10 mouse cellular contexts compared by ENCODE assay signal in genomic region chr2:99236968-99237367, GRCm38 (mm10).
DNase-seq lines count a peak whose midpoint lies in the region; ATAC-seq lines count a peak whose summit lies in the region.
"Had no signal": no experiment of that assay in that cellular context is flagged by ENCODE, and none has a peak within 500 bp of the region (broad histone marks: within the 10 kb centered on the region; RNA-seq: fewer than 3 reads in every experiment).

No protein-coding gene starts in this region.

- no peaks in the 10 kb centered on the region for H3K4me1 ChIP-seq in heart, embryonic 11.5 days (ENCODE audit: control insufficient read depth, insufficient read depth, low read length)
- no peaks in the 10 kb centered on the region for H3K4me1 ChIP-seq in heart, embryonic 10.5 days
- H3K4me1 ChIP-seq: limb, embryonic 12.5 days; stomach, embryonic 15.5 days had no signal

- H3K4me3 ChIP-seq in heart, embryonic 11.5 days (ENCODE audit: low read depth, low read length): no peak overlapping the region
- H3K4me3 ChIP-seq in heart, embryonic 10.5 days: no peak overlapping the region
- H3K4me3 ChIP-seq: limb, embryonic 12.5 days; stomach, embryonic 15.5 days had no signal

- WGBS in heart, embryonic 11.5 days (ENCODE audit: insufficient replicate concordance): 11% methylated on average over 7 of the region's 7 CpGs
- 9% methylated on average over 7 of the region's 7 CpGs for WGBS in heart, embryonic 10.5 days

- ATAC-seq in heart, embryonic 11.5 days (replicated peaks; ENCODE audit: insufficient number of reproducible peaks, low FRiP score, low TSS enrichment): no peak
- no peak for ATAC-seq in activated CD4-positive, CD25-positive, alpha-beta regulatory T cell, adult 4 months

- H3K4me2 ChIP-seq in heart, embryonic 11.5 days: 0 out of 2 replicates have a peak overlapping the region, but pooled peaks have one; percentile 14
- H3K4me2 ChIP-seq: limb, embryonic 12.5 days; stomach, embryonic 15.5 days had no signal

- no peak overlapping the region for H3K9ac ChIP-seq in heart, embryonic 11.5 days (ENCODE audit: low read depth, low read length)
- H3K9ac ChIP-seq: limb, embryonic 12.5 days; stomach, embryonic 15.5 days had no signal

- DNase-seq in heart, embryonic 10.5 days (ENCODE audit: low spot score): no peak
- DNase-seq in urinary bladder, adult 18-20 months (ENCODE audit: low spot score in 2 of 2): peak; percentile 3
- no peak for DNase-seq in urinary bladder, postnatal 10 days (ENCODE audit: low spot score)
- DNase-seq in cerebellum, postnatal 4 days (ENCODE audit: low spot score in 2 of 2): peak; percentile 24 to 49
- peak; percentile 67 for DNase-seq in kidney, postnatal 10 days
- peak; percentile 38 for DNase-seq in mesoderm, embryonic 11.5 days (ENCODE audit: low read depth, low spot score)

- no peaks in the 10 kb centered on the region for H3K27me3 ChIP-seq in heart, embryonic 11.5 days (ENCODE audit: control insufficient read depth, insufficient read depth, low read length)
- no peaks in the 10 kb centered on the region for H3K27me3 ChIP-seq in heart, embryonic 10.5 days (ENCODE audit: insufficient read depth, poor library complexity, severe bottlenecking)
- H3K27me3 ChIP-seq: limb, embryonic 12.5 days; stomach, embryonic 15.5 days had no signal

- no peak overlapping the region for H3K27ac ChIP-seq in heart, embryonic 11.5 days (ENCODE audit: low read depth, low read length)
- no peak overlapping the region for H3K27ac ChIP-seq in heart, embryonic 10.5 days
- H3K27ac ChIP-seq: limb, embryonic 12.5 days; stomach, embryonic 15.5 days had no signal

- no peaks in the 10 kb centered on the region for H3K36me3 ChIP-seq in heart, embryonic 11.5 days (ENCODE audit: control insufficient read depth, insufficient read depth, low read length)
- no peaks in the 10 kb centered on the region for H3K36me3 ChIP-seq in heart, embryonic 10.5 days
- H3K36me3 ChIP-seq: limb, embryonic 12.5 days; stomach, embryonic 15.5 days had no signal

- H3K9me3 ChIP-seq in heart, embryonic 11.5 days (replicated peaks; ENCODE audit: control insufficient read depth, low read length): no peaks in the 10 kb centered on the region
- no peaks in the 10 kb centered on the region for H3K9me3 ChIP-seq in heart, embryonic 10.5 days
- H3K9me3 ChIP-seq: limb, embryonic 12.5 days; stomach, embryonic 15.5 days had no signal

Comparison
In these comparisons a context has a peak if more than half of its experiments do, and no peak if none do; other contexts are left out.
1. DNase-seq: peak in urinary bladder, adult 18-20 months (2 of 2), cerebellum, postnatal 4 days (2 of 2), kidney, postnatal 10 days (single experiment) and mesoderm, embryonic 11.5 days (single experiment); none in heart, embryonic 10.5 days (single experiment) and urinary bladder, postnatal 10 days (single experiment).